ENCODE assay signal across 22 mouse cellular contexts in genomic region chr5:77348901-77349300, GRCm38 (mm10). TPM values are rescaled to one million over a fixed set of nuclear protein-coding genes. Genes with fewer than 3 reads are reported as not detected.
DNase-seq lines count a peak whose midpoint lies in the region; ATAC-seq lines count a peak whose summit lies in the region.
"Had no signal": no experiment of that assay in that cellular context is flagged by ENCODE, and none has a peak within 500 bp of the region (broad histone marks: within the 10 kb centered on the region; RNA-seq: fewer than 3 reads in every experiment).

No protein-coding gene starts in this region.

- no peaks in the 10 kb centered on the region for H3K27me3 ChIP-seq in kidney, embryonic 14.5 days (ENCODE audit: control insufficient read depth, insufficient read depth, low read length)
- H3K27me3 ChIP-seq: CH12.LX; embryonic facial prominence, embryonic 12.5 days; forebrain, embryonic 13.5 days; forebrain, embryonic 15.5 days; Patski had no signal

- H3K27ac ChIP-seq in kidney, embryonic 14.5 days (ENCODE audit: low read depth, low read length), result no peak overlapping the region
- H3K27ac ChIP-seq: embryonic facial prominence, embryonic 10.5 days; embryonic facial prominence, embryonic 12.5 days; forebrain, embryonic 13.5 days; forebrain, embryonic 15.5 days had no signal

- no peak for ATAC-seq in kidney, embryonic 14.5 days (ENCODE audit: low FRiP score, low TSS enrichment)
- ATAC-seq: activated CD4-positive, CD25-positive, alpha-beta regulatory T cell, adult 4 months; CD4-positive, CD25-positive, alpha-beta regulatory T cell, adult 4 months; forebrain, embryonic 13.5 days; forebrain, embryonic 15.5 days; forebrain, postnatal 0 days; Patski had no signal

- 86% methylated on average over 8 of the region's 8 CpGs for WGBS in kidney, embryonic 14.5 days

- DNase-seq in adrenal gland, adult (ENCODE audit: inconsistent age in 2 of 2, low spot score in 1 of 2), result peak; percentile 47 to 78
- DNase-seq in adrenal gland, postnatal 10 days, result no peak
- peak; percentile 51 for DNase-seq in adrenal gland, postnatal 14 days
- no peak for DNase-seq in adrenal gland, adult 18-20 months (ENCODE audit: low spot score in 2 of 2)
- peak; percentile 13 for DNase-seq in kidney, postnatal 10 days
- DNase-seq: B cell, adult 2 months; cerebellum, adult 11-12 months; cerebellum, adult 2 months; cerebellum, adult 9-10 months; cerebellum, postnatal 10 days; cerebellum, postnatal 25 days; forebrain, postnatal 0 days had no signal

- peaks cover 67% of the 10 kb centered on the region for H3K36me3 ChIP-seq in kidney, embryonic 14.5 days (ENCODE audit: control insufficient read depth, insufficient read depth, low read length)

- H3K4me1 ChIP-seq in kidney, embryonic 14.5 days (ENCODE audit: control insufficient read depth, insufficient read depth, low read length), result no peaks in the 10 kb centered on the region
- H3K4me1 ChIP-seq: embryonic facial prominence, embryonic 10.5 days; embryonic facial prominence, embryonic 12.5 days; forebrain, embryonic 13.5 days; forebrain, embryonic 15.5 days had no signal

- H3K9ac ChIP-seq in kidney, embryonic 14.5 days (ENCODE audit: low read depth, low read length), result no peak overlapping the region
- H3K9ac ChIP-seq: embryonic facial prominence, embryonic 12.5 days; forebrain, embryonic 13.5 days; forebrain, embryonic 15.5 days; forebrain, postnatal 0 days had no signal

- H3K4me3 ChIP-seq in kidney, embryonic 14.5 days (ENCODE audit: low read length), result no peak overlapping the region
- H3K4me3 ChIP-seq: embryonic facial prominence, embryonic 10.5 days; embryonic facial prominence, embryonic 12.5 days; forebrain, embryonic 13.5 days; forebrain, embryonic 15.5 days had no signal

- H3K4me2 ChIP-seq in kidney, embryonic 14.5 days (replicated peaks; ENCODE audit: low read depth, low read length), result no peak overlapping the region
- H3K4me2 ChIP-seq: embryonic facial prominence, embryonic 12.5 days; forebrain, embryonic 13.5 days; forebrain, embryonic 15.5 days had no signal

- no peaks in the 10 kb centered on the region for H3K9me3 ChIP-seq in kidney, embryonic 14.5 days (ENCODE audit: control insufficient read depth, low read length)
- H3K9me3 ChIP-seq: embryonic facial prominence, embryonic 10.5 days; embryonic facial prominence, embryonic 12.5 days; forebrain, embryonic 13.5 days; forebrain, embryonic 15.5 days; G1E had no signal

RNA-seq across cellular contexts. Expression of gene Polr2b, which starts 39.0 kb away (rescaled TPM):
- total RNA-seq in adrenal gland, postnatal 10 days (2021), result 10 to 100 TPM; 52.2 to 55.9 TPM
- 63.3 and 67.0 TPM in 2 replicates for total RNA-seq in adrenal gland, postnatal 14 days (2021)
- total RNA-seq in adrenal gland, adult 18-20 months (2021), result 10 to 100 TPM; 37.2 to 88.7 TPM
- polyA plus RNA-seq in kidney, embryonic 14.5 days (2014; fragmentation: Nextera tagmentation; extraction: Ambion mirVana), result 55.8 and 77.5 TPM in 2 replicates

RNA-seq across cellular contexts. Expression of gene Noa1, which starts 39.0 kb away (rescaled TPM):
- 10 to 100 TPM; 26.7 to 28.0 TPM for total RNA-seq in adrenal gland, postnatal 10 days (2021)
- total RNA-seq in adrenal gland, postnatal 14 days (2021), result 30.4 and 32.3 TPM in 2 replicates
- total RNA-seq in adrenal gland, adult 18-20 months (2021), result 10 to 100 TPM; 22.5 to 25.9 TPM
- polyA plus RNA-seq in kidney, embryonic 14.5 days (2014; fragmentation: Nextera tagmentation; extraction: Ambion mirVana), result 31.5 and 33.2 TPM in 2 replicates

RNA-seq across cellular contexts. Expression of gene Igfbp7, which starts 58.9 kb away (rescaled TPM):
- 100 to 1,000 TPM; 664 to 746 TPM for total RNA-seq in adrenal gland, postnatal 10 days (2021)
- total RNA-seq in adrenal gland, postnatal 14 days (2021), result 819 and 844 TPM in 2 replicates
- 100 to 1,000 TPM; 513 to 592 TPM for total RNA-seq in adrenal gland, adult 18-20 months (2021)
- polyA plus RNA-seq in kidney, embryonic 14.5 days (2014; fragmentation: Nextera tagmentation; extraction: Ambion mirVana), result 250 and 252 TPM in 2 replicates
- total RNA-seq: G1E had no signal
- polyA plus RNA-seq: G1E had no signal

Comparison
In these comparisons a context has a peak if more than half of its experiments do, and no peak if none do; other contexts are left out.
1. DNase-seq: peak in adrenal gland, adult (2 of 2), adrenal gland, postnatal 14 days (single experiment) and kidney, postnatal 10 days (single experiment); none in adrenal gland, postnatal 10 days (single experiment) and adrenal gland, adult 18-20 months (0 of 2).